Mouse (Mus musculus) gonadal fat pad, adult 2 months (tissue): ENCODE data around the gene Zdhhc14. TPM values are rescaled to one million over a fixed set of nuclear protein-coding genes. Genes with fewer than 3 reads are reported as not detected.

Experiments
- DNase-seq: peaks from one replicate; pipeline ENCODE4 v3.0.0-alpha.2; 2012; ENCODE audit warnings: low read depth
- polyA plus RNA-seq: library from polyadenylated mRNA; depleted of rRNA; stranded (reverse); fragments of >200 nt; gene quantifications from 2 replicates; pipeline ENCODE4 v1.2.3, GENCODE M21; 2012

The Zdhhc14 gene
- polyA plus RNA-seq, 1 experiment = 1.7 TPM

- no peak for DNase-seq
Measured at GRCm38 (mm10) chr17:5668456-5668855, 176.1 kb downstream of the Zdhhc14 start.

- DNase-seq = no peak
Measured at GRCm38 (mm10) chr17:5668981-5669380, 176.6 kb downstream of the Zdhhc14 start.

- DNase-seq = no peak
Measured at GRCm38 (mm10) chr17:5675951-5676350, 183.6 kb downstream of the Zdhhc14 start.

GRCm38 (mm10) chr17:5679315-5679714 lies 187.0 kb downstream of the Zdhhc14 start:
- no peak for DNase-seq

- no peak for DNase-seq
Measured at GRCm38 (mm10) chr17:5685324-5685723, 193.0 kb downstream of the Zdhhc14 start.

GRCm38 (mm10) chr17:5687810-5688209 lies 195.5 kb downstream of the Zdhhc14 start:
- DNase-seq = no peak

GRCm38 (mm10) chr17:5688222-5688621 lies 195.9 kb downstream of the Zdhhc14 start:
- DNase-seq = no peak

GRCm38 (mm10) chr17:5688669-5689068 lies 196.3 kb downstream of the Zdhhc14 start:
- no peak for DNase-seq

- DNase-seq = no peak
Measured at GRCm38 (mm10) chr17:5690746-5691535, 198.6 kb downstream of the Zdhhc14 start.

GRCm38 (mm10) chr17:5692661-5693060 lies 200.3 kb downstream of the Zdhhc14 start:
- no peak for DNase-seq

- DNase-seq = no peak
Measured at GRCm38 (mm10) chr17:5693256-5693655, 200.9 kb downstream of the Zdhhc14 start.

GRCm38 (mm10) chr17:5698447-5699096 lies 206.2 kb downstream of the Zdhhc14 start:
- DNase-seq = no peak

- no peak for DNase-seq
Measured at GRCm38 (mm10) chr17:5710320-5711104, 218.2 kb downstream of the Zdhhc14 start.

- DNase-seq = no peak
Measured at GRCm38 (mm10) chr17:5711861-5712260, 219.5 kb downstream of the Zdhhc14 start.

GRCm38 (mm10) chr17:5713141-5713540 lies 220.8 kb downstream of the Zdhhc14 start:
- DNase-seq = no peak

GRCm38 (mm10) chr17:5716912-5717311 lies 224.6 kb downstream of the Zdhhc14 start:
- no peak for DNase-seq

- DNase-seq = no peak
Measured at GRCm38 (mm10) chr17:5718768-5719387, 226.5 kb downstream of the Zdhhc14 start.

- no peak for DNase-seq
Measured at GRCm38 (mm10) chr17:5722802-5723201, 230.4 kb downstream of the Zdhhc14 start.

GRCm38 (mm10) chr17:5723601-5724189 lies 231.3 kb downstream of the Zdhhc14 start:
- no peak for DNase-seq

- DNase-seq = no peak
Measured at GRCm38 (mm10) chr17:5729587-5730125, 237.3 kb downstream of the Zdhhc14 start.

- DNase-seq = no peak
Measured at GRCm38 (mm10) chr17:5730538-5730937, 238.2 kb downstream of the Zdhhc14 start.
